Mouse (Mus musculus) heart, embryonic 10.5 days (tissue): Measurements from ENCODE around the gene Rxfp3. TPM values are rescaled to one million over a fixed set of nuclear protein-coding genes. Genes with fewer than 3 reads are reported as not detected.

Source experiments
- DNase-seq: peaks from one replicate; pipeline ENCODE4 v3.0.0-alpha.2; 2017; ENCODE audit warnings: low spot score
- H3K27ac ChIP-seq: fragments of 300-500 bp; sonication (generic); 2 replicates; pipeline ENCODE4 v1.5.1; 2016; ENCODE audit warnings: mild to moderate bottlenecking
- H3K27me3 ChIP-seq: fragments of 300-500 bp; sonication (generic); 2 replicates; pipeline ENCODE4 v1.6.1; 2016; ENCODE audit warnings: mild to moderate bottlenecking; ENCODE audit not compliant: poor library complexity, insufficient read depth, severe bottlenecking
- H3K36me3 ChIP-seq: fragments of 300-500 bp; sonication (generic); 2 replicates; pipeline ENCODE4 v1.6.1; 2016; ENCODE audit warnings: mild to moderate bottlenecking, moderate library complexity
- H3K4me1 ChIP-seq: fragments of 300-500 bp; sonication (generic); 2 replicates; pipeline ENCODE4 v1.6.1; 2016; ENCODE audit warnings: mild to moderate bottlenecking
- H3K4me3 ChIP-seq: fragments of 300-500 bp; sonication (generic); 2 replicates; pipeline ENCODE4 v1.5.1; 2016; ENCODE audit warnings: mild to moderate bottlenecking, moderate library complexity
- H3K9me3 ChIP-seq: fragments of 300-500 bp; sonication (generic); 2 replicates; pipeline ENCODE4 v1.6.1; 2016; ENCODE audit warnings: mild to moderate bottlenecking, moderate library complexity
- WGBS: fragments of 180-500 bp; shearing (Covaris S2); methylation state at CpG from one replicate; pipeline ENCODE4 v1.1.7; 2016; 5-methylcytosine and 5-hydroxymethylcytosine counted together
- polyA plus RNA-seq: library from polyadenylated mRNA; unstranded; fragments of >200 nt; fragmentation: Nextera tagmentation; extraction: Ambion mirVana; gene quantifications from 2 replicates; pipeline ENCODE4 v1.2.1, GENCODE M21; 2016

The Rxfp3 gene
- polyA plus RNA-seq, 1 experiment from 2014 or later, result 0.48 TPM

DNA sequence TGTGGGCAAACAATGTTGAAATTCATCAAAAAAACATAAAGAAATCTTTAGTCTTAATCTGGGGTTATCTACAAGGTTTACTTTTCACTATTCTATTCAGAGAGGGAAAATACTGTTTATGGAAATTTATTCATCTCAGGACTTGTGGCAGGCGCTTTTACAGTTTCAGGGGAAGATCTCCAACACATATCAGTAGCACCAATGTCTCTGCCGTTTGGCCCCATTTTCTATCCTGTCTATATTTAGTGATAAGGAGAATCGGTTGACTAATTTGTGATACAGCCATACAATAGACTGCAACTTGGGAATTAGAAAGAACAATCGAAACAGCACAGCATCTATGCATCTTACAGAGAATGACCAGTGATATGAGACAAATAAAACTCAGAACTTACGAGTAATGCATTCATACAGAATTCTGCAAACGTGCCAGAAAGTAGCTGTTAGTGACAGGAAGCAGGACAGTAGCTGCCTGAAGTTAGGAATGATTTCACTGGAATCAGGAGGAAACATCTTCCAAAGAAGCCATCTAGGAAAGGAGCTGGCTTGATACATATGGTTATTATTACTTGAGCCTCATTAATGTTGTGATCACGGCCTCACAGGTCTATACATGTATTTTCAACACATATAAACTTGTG is 16.8 kb upstream of the Rxfp3 start:
- Histone ChIP-seq H3K27ac (no peak overlapping the region), H3K36me3 (no peaks in the 10 kb centered on the region), H3K4me3 (no peak overlapping the region), H3K4me1 (no peaks in the 10 kb centered on the region), H3K9me3 (no peaks in the 10 kb centered on the region), H3K27me3 (no peaks in the 10 kb centered on the region)
- no peak for DNase-seq
- 74% methylated on average over 7 of the region's 7 CpGs for WGBS

GRCm38 (mm10) chr15:11053678-11054439 is 16.1 kb upstream of the Rxfp3 start:
- Histone ChIP-seq H3K4me1 (no peaks in the 10 kb centered on the region), H3K4me3 (no peak overlapping the region), H3K9me3 (no peaks in the 10 kb centered on the region), H3K27me3 (no peaks in the 10 kb centered on the region), H3K36me3 (no peaks in the 10 kb centered on the region), H3K27ac (no peak overlapping the region)
- 65% methylated on average over 10 of the region's 10 CpGs for WGBS
- no peak for DNase-seq

GRCm38 (mm10) chr15:11042828-11043227 is 5.0 kb upstream of the Rxfp3 start:
- Histone ChIP-seq H3K4me3 (no peak overlapping the region), H3K9me3 (no peaks in the 10 kb centered on the region), H3K4me1 (0 out of 2 replicates have a peak, but pooled peaks cover 4% of the 10 kb centered on the region), H3K27me3 (peaks cover 5% of the 10 kb centered on the region), H3K36me3 (no peaks in the 10 kb centered on the region), H3K27ac (no peak overlapping the region)
- WGBS, result 74% methylated on average over 5 of the region's 5 CpGs
- no peak for DNase-seq

GRCm38 (mm10) chr15:11041229-11041628 is 3.4 kb upstream of the Rxfp3 start:
- WGBS, result 78% methylated on average over 2 of the region's 2 CpGs
- Histone ChIP-seq H3K4me1 (peaks cover 17% of the 10 kb centered on the region), H3K27ac (no peak overlapping the region), H3K4me3 (no peak overlapping the region), H3K36me3 (no peaks in the 10 kb centered on the region), H3K27me3 (peaks cover 21% of the 10 kb centered on the region), H3K9me3 (no peaks in the 10 kb centered on the region)
- DNase-seq, result no peak

DNA sequence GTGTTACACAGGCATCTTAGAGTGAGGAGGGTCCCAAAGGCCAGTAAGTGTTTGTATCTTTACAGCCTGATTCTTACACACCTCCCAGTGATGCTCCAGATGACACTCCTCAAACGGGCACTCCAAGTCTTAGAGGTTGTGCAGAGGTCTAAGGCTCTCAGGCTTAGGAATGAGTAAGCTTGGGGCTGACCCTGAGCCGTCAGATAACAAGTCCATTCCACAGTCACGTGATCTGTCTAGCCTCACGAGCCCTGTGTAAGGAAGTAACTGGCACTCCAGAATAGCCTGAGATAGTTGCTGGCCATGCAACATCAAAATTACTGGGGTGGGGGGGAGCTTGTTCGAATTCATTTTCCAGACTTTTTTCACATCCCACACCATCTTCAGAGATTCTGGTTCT is 2.3 kb upstream of the Rxfp3 start:
- no peaks in the 10 kb centered on the region for H3K36me3 ChIP-seq
- H3K4me3 ChIP-seq, result no peak overlapping the region
- 28% methylated on average over 5 of the region's 5 CpGs for WGBS
- no peak for DNase-seq
- peaks cover 23% of the 10 kb centered on the region for H3K4me1 ChIP-seq
- H3K9me3 ChIP-seq, result no peaks in the 10 kb centered on the region
- H3K27me3 ChIP-seq, result peaks cover 33% of the 10 kb centered on the region
- no peak overlapping the region for H3K27ac ChIP-seq

DNA sequence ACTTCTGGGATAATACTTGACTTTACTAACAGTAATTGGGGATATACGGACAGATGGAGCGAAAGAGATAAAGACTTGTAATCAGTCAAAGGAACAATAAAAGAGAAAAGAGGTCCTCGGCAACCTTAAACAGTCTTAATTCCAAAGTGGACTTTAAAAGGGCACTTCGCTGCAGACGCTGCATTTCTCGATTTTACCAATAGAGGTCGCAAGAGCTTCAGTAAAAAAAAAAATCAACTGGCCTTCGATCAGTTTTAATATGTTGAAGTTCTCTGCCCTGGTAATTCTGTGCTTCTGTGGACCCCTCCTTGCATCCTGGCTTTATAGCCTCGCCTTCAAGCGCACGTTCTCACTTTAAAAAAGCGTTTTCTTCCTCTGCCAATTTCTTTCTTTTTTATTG is 685 bp upstream of the Rxfp3 start:
- Histone ChIP-seq H3K27ac (no peak overlapping the region), H3K36me3 (no peaks in the 10 kb centered on the region), H3K9me3 (no peaks in the 10 kb centered on the region), H3K27me3 (peaks cover 49% of the 10 kb centered on the region), H3K4me3 (no peak overlapping the region), H3K4me1 (peaks cover 23% of the 10 kb centered on the region)
- WGBS, result 3% methylated on average over 12 of the region's 12 CpGs
- no peak for DNase-seq

- peaks cover 23% of the 10 kb centered on the region for H3K4me1 ChIP-seq
- no peaks in the 10 kb centered on the region for H3K36me3 ChIP-seq
- no peaks in the 10 kb centered on the region for H3K9me3 ChIP-seq
- no peak for DNase-seq
- H3K27ac ChIP-seq, result no peak overlapping the region
- H3K4me3 ChIP-seq, result peak overlapping the region; percentile 56
- 8% methylated on average over 8 of the region's 8 CpGs for WGBS
- H3K27me3 ChIP-seq, result peaks cover 60% of the 10 kb centered on the region
These were observed 455 bp downstream of the Rxfp3 start for GRCm38 (mm10) chr15:11037376-11037695.

- DNase-seq, result no peak
- H3K27ac ChIP-seq, result no peak overlapping the region
- peaks cover 23% of the 10 kb centered on the region for H3K4me1 ChIP-seq
- H3K9me3 ChIP-seq, result no peaks in the 10 kb centered on the region
- no peaks in the 10 kb centered on the region for H3K36me3 ChIP-seq
- 5% methylated on average over 49 of the region's 49 CpGs for WGBS
- peaks cover 61% of the 10 kb centered on the region for H3K27me3 ChIP-seq
- peak overlapping the region; percentile 56 for H3K4me3 ChIP-seq
These were observed 1.0 kb downstream of the Rxfp3 start for GRCm38 (mm10) chr15:11036535-11037375.

DNA sequence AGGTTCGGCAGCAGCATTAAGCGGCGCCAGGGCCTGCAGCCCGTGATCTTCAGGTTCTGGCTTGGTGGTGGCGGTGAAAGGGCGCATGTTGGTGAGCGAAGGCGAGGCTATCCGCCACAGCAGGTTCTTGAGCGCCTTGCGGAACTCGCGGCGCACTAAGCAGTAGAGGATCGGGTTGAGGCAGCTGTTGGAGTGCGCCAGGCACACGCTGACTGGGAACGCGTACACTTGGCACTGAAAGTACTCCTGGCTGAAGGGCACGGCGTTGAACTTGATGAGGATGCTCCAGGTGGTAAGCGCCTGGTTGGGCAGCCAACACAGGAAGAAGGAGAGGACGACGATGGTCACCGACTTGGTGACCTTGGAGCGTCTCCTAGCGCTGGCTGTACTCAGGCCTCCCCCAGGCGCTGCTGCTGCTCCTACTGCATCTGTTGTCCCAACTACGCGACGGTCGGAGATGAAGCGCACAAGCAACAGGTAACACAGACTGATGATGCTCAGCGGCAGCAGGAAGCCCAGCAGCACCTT is 1.8 kb downstream of the Rxfp3 start:
- WGBS, result 5% methylated on average over 34 of the region's 34 CpGs
- DNase-seq, result no peak

GRCm38 (mm10) chr15:11030188-11030587 is 7.6 kb downstream of the Rxfp3 start:
- Histone ChIP-seq H3K27ac (no peak overlapping the region), H3K4me3 (no peak overlapping the region), H3K4me1 (no peaks in the 10 kb centered on the region), H3K36me3 (no peaks in the 10 kb centered on the region), H3K27me3 (peaks cover 29% of the 10 kb centered on the region), H3K9me3 (no peaks in the 10 kb centered on the region)
- 77% methylated on average over 3 of the region's 3 CpGs for WGBS
- no peak for DNase-seq

More for the DNA sequence above, 1.8 kb downstream of the Rxfp3 start:
- H3K27ac ChIP-seq, result no peak overlapping the region
- H3K36me3 ChIP-seq, result no peaks in the 10 kb centered on the region
- peaks cover 23% of the 10 kb centered on the region for H3K4me1 ChIP-seq
- no peaks in the 10 kb centered on the region for H3K9me3 ChIP-seq
- peaks cover 61% of the 10 kb centered on the region for H3K27me3 ChIP-seq
- H3K4me3 ChIP-seq, result peak overlapping the region; percentile 56

- Histone ChIP-seq H3K9me3 (no peaks in the 10 kb centered on the region), H3K36me3 (no peaks in the 10 kb centered on the region), H3K4me3 (no peak overlapping the region), H3K27ac (no peak overlapping the region), H3K27me3 (no peaks in the 10 kb centered on the region), H3K4me1 (peaks cover 3% of the 10 kb centered on the region; the same call in 1 of the 2 replicates)
- no peak for DNase-seq
- 61% methylated on average over 4 of the region's 4 CpGs for WGBS
These were observed 10.8 kb downstream of the Rxfp3 start for GRCm38 (mm10) chr15:11026801-11027561.

GRCm38 (mm10) chr15:11014931-11015330 is 22.9 kb downstream of the Rxfp3 start:
- no peaks in the 10 kb centered on the region for H3K36me3 ChIP-seq
- no peak overlapping the region for H3K27ac ChIP-seq
- H3K4me3 ChIP-seq, result no peak overlapping the region
- H3K4me1 ChIP-seq, result no peaks in the 10 kb centered on the region
- peak; percentile 58 for DNase-seq
- no peaks in the 10 kb centered on the region for H3K9me3 ChIP-seq
- peaks cover 12% of the 10 kb centered on the region; the same call in 1 of the 2 replicates for H3K27me3 ChIP-seq
- 46% methylated on average over 2 of the region's 2 CpGs for WGBS
